Mouse (Mus musculus): ENCODE results near the gene Mgst1.

DNA sequence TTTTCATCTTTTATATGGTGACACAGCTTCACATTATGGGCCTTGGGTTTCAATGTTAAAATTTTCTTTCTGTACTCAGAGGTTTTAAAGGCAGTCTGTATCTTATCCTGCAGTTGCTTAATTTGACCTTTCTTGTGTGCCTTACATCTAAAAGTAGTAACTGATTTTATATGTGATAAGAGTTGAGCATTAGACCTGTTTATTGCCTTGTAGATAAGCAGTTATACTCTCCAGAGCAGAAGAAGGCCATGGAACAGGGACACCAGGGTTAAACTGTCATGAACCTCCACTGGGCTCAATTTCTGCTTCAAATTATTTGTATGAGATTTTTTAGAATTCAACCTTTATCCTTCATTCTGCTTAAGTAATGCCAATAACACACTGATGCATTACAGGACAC is 35.6 kb upstream of the Mgst1 start:
- TF ChIP-seq CTCF (IDR thresholded peaks at IDR 0.05; ENCODE audit: insufficient read depth, low read length) (no peak), POLR2A (IDR thresholded peaks at IDR 0.05; ENCODE audit: borderline replicate concordance, extremely low read depth, low read depth, low read length) (no peak)

Measured in lung, adult 2 months (tissue).